Mouse (Mus musculus): ENCODE measurements around the gene Ppp1r36. TPM values are rescaled to one million over a fixed set of nuclear protein-coding genes. Genes with fewer than 3 reads are reported as not detected.
"Not testable (repeated sequence)": the region's sequence is repeated elsewhere in the genome, so short reads cannot be mapped to it uniquely, and the experiment has no call there.

The Ppp1r36 gene
- polyA plus RNA-seq, 1 experiment = not detected

- TF ChIP-seq POLR2A (IDR thresholded peaks at IDR 0.05; ENCODE audit: low read depth, low read length) (no peak), CTCF (IDR thresholded peaks at IDR 0.05; ENCODE audit: extremely low read depth, insufficient read length, insufficient replicate concordance, low read depth, low read length) (no peak)
- Histone ChIP-seq H3K4me1 (ENCODE audit: control insufficient read depth, insufficient read depth, insufficient read length, low read length) (no peaks in the 10 kb centered on the region), H3K27ac (ENCODE audit: insufficient read depth, low read depth, low read length) (no peak overlapping the region), H3K36me3 (ENCODE audit: control insufficient read depth, insufficient read depth, low read length) (no peaks in the 10 kb centered on the region; the same call in 1 of the 2 replicates), H3K27me3 (ENCODE audit: control insufficient read depth, insufficient read depth, low read length) (no peaks in the 10 kb centered on the region), H3K4me3 (ENCODE audit: low read depth, low read length) (no peak overlapping the region)
- WGBS = 65% methylated on average over 11 of the region's 11 CpGs
Measured at GRCm38 (mm10) chr12:76446201-76446600, 28.9 kb downstream of the Ppp1r36 start.

- Histone ChIP-seq H3K4me3 (ENCODE audit: low read depth, low read length) (no peak overlapping the region), H3K27me3 (ENCODE audit: control insufficient read depth, insufficient read depth, low read length) (no peaks in the 10 kb centered on the region), H3K4me1 (ENCODE audit: control insufficient read depth, insufficient read depth, insufficient read length, low read length) (no peaks in the 10 kb centered on the region), H3K27ac (ENCODE audit: insufficient read depth, low read depth, low read length) (peak overlapping the region; percentile 29; the same call in 1 of the 2 replicates), H3K36me3 (ENCODE audit: control insufficient read depth, insufficient read depth, low read length) (no peaks in the 10 kb centered on the region; the same call in 1 of the 2 replicates)
- WGBS = 75% methylated on average over 6 of the region's 6 CpGs
- TF ChIP-seq POLR2A (IDR thresholded peaks at IDR 0.05; ENCODE audit: low read depth, low read length) (no peak), CTCF (IDR thresholded peaks at IDR 0.05; ENCODE audit: extremely low read depth, insufficient read length, insufficient replicate concordance, low read depth, low read length) (no peak)
Measured at GRCm38 (mm10) chr12:76448127-76448526, 30.8 kb downstream of the Ppp1r36 start.

DNA sequence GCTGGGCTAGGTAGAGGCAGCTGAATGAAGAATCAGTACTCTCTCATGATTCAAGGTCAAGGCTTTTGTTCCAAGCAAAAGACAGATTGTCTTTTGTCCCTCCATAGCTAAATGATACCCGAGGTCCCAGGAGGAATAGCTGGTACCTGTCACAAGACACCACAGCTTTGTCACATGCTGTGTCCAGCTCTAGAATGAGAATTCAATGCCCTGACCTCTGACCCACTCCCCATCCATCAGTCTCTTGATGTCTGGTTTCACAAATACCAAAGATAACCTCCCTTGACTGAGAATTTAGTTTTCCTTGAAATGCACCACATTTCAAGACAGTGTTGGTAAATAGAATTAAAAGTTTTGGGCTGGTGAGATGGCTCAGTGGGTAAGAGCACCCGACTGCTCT lies 34.9 kb downstream of the Ppp1r36 start:
- 64% methylated on average over 2 of the region's 2 CpGs for WGBS

GRCm38 (mm10) chr12:76458445-76458844 lies 41.1 kb downstream of the Ppp1r36 start:
- H3K27ac ChIP-seq (ENCODE audit: insufficient read depth, low read depth, low read length); H3K4me3 ChIP-seq (ENCODE audit: low read depth, low read length); H3K27me3 ChIP-seq (ENCODE audit: control insufficient read depth, insufficient read depth, low read length); H3K36me3 ChIP-seq (ENCODE audit: control insufficient read depth, insufficient read depth, low read length); H3K4me1 ChIP-seq (ENCODE audit: control insufficient read depth, insufficient read depth, insufficient read length, low read length): not testable (repeated sequence)
- WGBS = 84% methylated on average over 4 of the region's 4 CpGs

More for the DNA sequence above, 34.9 kb downstream of the Ppp1r36 start:
- H3K36me3 ChIP-seq (ENCODE audit: control insufficient read depth, insufficient read depth, low read length) = no peaks in the 10 kb centered on the region; the same call in 1 of the 2 replicates
- no peak overlapping the region for H3K27ac ChIP-seq (ENCODE audit: insufficient read depth, low read depth, low read length)
- TF ChIP-seq POLR2A (IDR thresholded peaks at IDR 0.05; ENCODE audit: low read depth, low read length) (no peak), CTCF (IDR thresholded peaks at IDR 0.05; ENCODE audit: extremely low read depth, insufficient read length, insufficient replicate concordance, low read depth, low read length) (no peak)
- no peaks in the 10 kb centered on the region for H3K4me1 ChIP-seq (ENCODE audit: control insufficient read depth, insufficient read depth, insufficient read length, low read length)
- no peaks in the 10 kb centered on the region for H3K27me3 ChIP-seq (ENCODE audit: control insufficient read depth, insufficient read depth, low read length)
- H3K4me3 ChIP-seq (ENCODE audit: low read depth, low read length) = no peak overlapping the region

DNA sequence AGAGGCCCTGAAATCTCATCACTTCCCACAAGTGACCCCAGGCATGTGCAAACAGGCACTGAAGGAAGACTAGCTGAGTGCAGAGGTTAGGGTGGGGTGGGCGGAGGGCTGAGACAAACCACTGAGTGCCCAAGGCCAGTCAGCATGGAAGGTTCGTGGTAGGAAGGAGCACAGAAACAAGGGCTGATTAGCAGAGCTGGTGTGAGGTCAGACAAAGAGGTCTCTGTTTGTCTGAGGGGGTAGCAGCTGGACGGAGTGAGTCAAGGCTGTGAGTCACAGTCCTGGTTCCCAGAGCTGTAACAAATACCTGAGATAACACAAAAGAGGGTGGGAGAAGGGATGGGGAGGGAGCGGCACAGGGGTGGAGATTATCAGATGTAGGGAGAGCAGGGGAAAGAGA lies 41.7 kb downstream of the Ppp1r36 start:
- Histone ChIP-seq H3K4me3 (ENCODE audit: low read depth, low read length) (no peak overlapping the region), H3K27me3 (ENCODE audit: control insufficient read depth, insufficient read depth, low read length) (no peaks in the 10 kb centered on the region), H3K27ac (ENCODE audit: insufficient read depth, low read depth, low read length) (no peak overlapping the region), H3K4me1 (ENCODE audit: control insufficient read depth, insufficient read depth, insufficient read length, low read length) (no peaks in the 10 kb centered on the region), H3K36me3 (ENCODE audit: control insufficient read depth, insufficient read depth, low read length) (no peaks in the 10 kb centered on the region; the same call in 1 of the 2 replicates)
- WGBS = 36% methylated on average over 4 of the region's 4 CpGs
- no peak for TF ChIP-seq POLR2A (IDR thresholded peaks at IDR 0.05; ENCODE audit: low read depth, low read length)
- TF ChIP-seq CTCF (IDR thresholded peaks at IDR 0.05; ENCODE audit: extremely low read depth, insufficient read length, insufficient replicate concordance, low read depth, low read length) = no peak

GRCm38 (mm10) chr12:76463391-76463790 lies 46.1 kb downstream of the Ppp1r36 start:
- TF ChIP-seq CTCF (IDR thresholded peaks at IDR 0.05; ENCODE audit: extremely low read depth, insufficient read length, insufficient replicate concordance, low read depth, low read length) = no peak
- no peak for TF ChIP-seq POLR2A (IDR thresholded peaks at IDR 0.05; ENCODE audit: low read depth, low read length)
- Histone ChIP-seq H3K4me3 (ENCODE audit: low read depth, low read length) (no peak overlapping the region), H3K27me3 (ENCODE audit: control insufficient read depth, insufficient read depth, low read length) (no peaks in the 10 kb centered on the region), H3K36me3 (ENCODE audit: control insufficient read depth, insufficient read depth, low read length) (no peaks in the 10 kb centered on the region), H3K27ac (ENCODE audit: insufficient read depth, low read depth, low read length) (no peak overlapping the region; the same call in 1 of the 2 replicates), H3K4me1 (ENCODE audit: control insufficient read depth, insufficient read depth, insufficient read length, low read length) (no peaks in the 10 kb centered on the region)
- 89% methylated on average over 9 of the region's 9 CpGs for WGBS

DNA sequence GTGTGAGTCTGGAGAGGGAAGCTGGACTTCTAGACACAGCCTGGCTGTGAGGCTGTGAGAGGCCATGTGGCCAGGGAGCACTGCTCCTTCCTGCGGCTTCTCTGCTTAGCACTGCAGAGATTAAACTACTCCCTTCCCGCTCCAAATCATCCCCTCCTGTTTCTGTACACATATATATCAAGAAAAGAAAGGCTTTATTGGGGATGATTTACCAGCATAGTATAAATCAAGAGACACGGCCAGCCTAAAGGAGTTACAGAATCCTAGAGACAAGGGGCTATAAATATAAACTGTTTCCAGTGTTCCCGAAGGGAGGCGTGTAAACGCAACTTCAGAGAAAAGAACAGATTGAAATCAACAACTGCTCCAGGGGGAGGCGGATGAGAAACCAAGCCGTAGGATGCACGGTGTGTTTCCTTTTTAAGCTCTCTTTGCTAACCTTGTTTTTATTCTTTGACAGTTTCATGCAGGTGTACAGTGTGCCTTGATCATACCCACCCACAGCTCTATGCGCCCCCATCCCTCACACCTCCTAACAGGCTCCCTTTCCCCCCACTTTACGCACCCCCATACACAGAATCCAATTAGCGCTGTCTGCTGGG lies 47.4 kb downstream of the Ppp1r36 start:
- WGBS = 71% methylated on average over 12 of the region's 12 CpGs
- TF ChIP-seq CTCF (IDR thresholded peaks at IDR 0.05; ENCODE audit: extremely low read depth, insufficient read length, insufficient replicate concordance, low read depth, low read length) (no peak), POLR2A (IDR thresholded peaks at IDR 0.05; ENCODE audit: low read depth, low read length) (no peak)
- no peak overlapping the region for H3K4me3 ChIP-seq (ENCODE audit: low read depth, low read length)
- H3K4me1 ChIP-seq (ENCODE audit: control insufficient read depth, insufficient read depth, insufficient read length, low read length) = no peaks in the 10 kb centered on the region
- H3K27me3 ChIP-seq (ENCODE audit: control insufficient read depth, insufficient read depth, low read length) = no peaks in the 10 kb centered on the region
- H3K27ac ChIP-seq (ENCODE audit: insufficient read depth, low read depth, low read length) = no peak overlapping the region
- no peaks in the 10 kb centered on the region for H3K36me3 ChIP-seq (ENCODE audit: control insufficient read depth, insufficient read depth, low read length)

Data from small intestine, adult 2 months (tissue).